19 mouse cellular contexts compared by ENCODE assay signal in the genomic region with DNA sequence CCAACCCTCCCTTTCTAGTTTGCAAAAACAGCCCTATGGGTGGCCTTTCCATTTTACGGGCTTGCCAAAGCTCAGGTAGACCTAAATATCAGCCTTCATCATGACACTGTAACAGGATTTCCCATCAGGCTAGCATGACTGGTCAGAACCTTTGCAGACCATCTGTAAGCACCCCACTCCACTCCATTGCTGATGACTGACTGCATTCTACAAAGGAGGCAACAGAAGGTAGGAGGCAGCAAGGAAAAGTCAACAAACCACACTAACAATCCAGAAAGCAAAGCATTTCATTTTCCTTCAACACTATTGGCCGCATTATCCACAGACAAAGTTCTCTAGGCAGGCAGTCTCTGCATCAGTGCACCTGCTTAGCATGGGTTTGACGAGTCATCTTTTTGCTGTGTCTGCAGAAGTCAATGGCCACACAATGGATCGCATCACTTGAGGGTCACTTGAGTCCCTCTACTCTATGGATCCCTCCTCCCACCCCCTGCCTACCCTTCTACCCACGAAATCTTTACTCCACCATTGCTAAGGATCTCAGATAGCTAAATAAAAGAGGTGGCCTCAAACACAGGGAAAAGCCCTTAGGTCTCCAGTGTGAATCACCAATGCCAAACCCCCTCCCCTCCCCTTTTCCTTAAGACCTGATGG.
DNase-seq lines count a peak whose midpoint lies in the region; ATAC-seq lines count a peak whose summit lies in the region.
"Had no signal": no experiment of that assay in that cellular context is flagged by ENCODE, and none has a peak within 500 bp of the region (broad histone marks: within the 10 kb centered on the region; RNA-seq: fewer than 3 reads in every experiment).

No protein-coding gene starts in this region.

- no peak overlapping the region for H3K4me2 ChIP-seq in hindbrain, embryonic 13.5 days
- H3K4me2 ChIP-seq in midbrain, embryonic 12.5 days (replicated peaks) = no peak overlapping the region
- H3K4me2 ChIP-seq: embryonic facial prominence, embryonic 13.5 days; forebrain, embryonic 12.5 days; heart, embryonic 11.5 days; liver, embryonic 11.5 days had no signal

- peak; percentile 43 for DNase-seq in embryo, embryonic 10.5 days (ENCODE audit: low spot score)
- DNase-seq in embryo, embryonic 11 days = peak; percentile 27
- no peak for DNase-seq in gastrocnemius, postnatal 36 days
- DNase-seq in kidney, postnatal 25 days = no peak
- DNase-seq: adrenal gland, adult 2 months; gastrocnemius, adult 2 months; liver, postnatal 0 days; right cerebral cortex, adult 18-20 months had no signal

- H3K4me3 ChIP-seq in hindbrain, embryonic 13.5 days = no peak overlapping the region
- H3K4me3 ChIP-seq in midbrain, embryonic 12.5 days = no peak overlapping the region
- H3K4me3 ChIP-seq: embryonic facial prominence, embryonic 13.5 days; erythroblast, embryonic 14.5 days; forebrain, embryonic 12.5 days; gastrocnemius, adult 2 months had no signal

- intact Hi-C loops in gastrocnemius, postnatal 36 days (cut with DNase I) = no loop called here

- H3K27ac ChIP-seq in hindbrain, embryonic 13.5 days = peak overlapping the region; percentile 69
- peak overlapping the region; percentile 54 for H3K27ac ChIP-seq in midbrain, embryonic 12.5 days (replicated peaks)
- H3K27ac ChIP-seq: embryonic facial prominence, embryonic 13.5 days; forebrain, embryonic 12.5 days; gastrocnemius, adult 2 months; macrophage had no signal

- no peaks in the 10 kb centered on the region for H3K27me3 ChIP-seq in hindbrain, embryonic 13.5 days
- no peaks in the 10 kb centered on the region for H3K27me3 ChIP-seq in midbrain, embryonic 12.5 days
- H3K27me3 ChIP-seq: embryonic facial prominence, embryonic 13.5 days; forebrain, embryonic 12.5 days had no signal

- peaks cover 33% of the 10 kb centered on the region for H3K4me1 ChIP-seq in hindbrain, embryonic 13.5 days (replicated peaks)
- peaks cover 10% of the 10 kb centered on the region; the same call in 1 of the 2 replicates for H3K4me1 ChIP-seq in midbrain, embryonic 12.5 days

- no peaks in the 10 kb centered on the region for H3K9me3 ChIP-seq in hindbrain, embryonic 13.5 days
- H3K9me3 ChIP-seq in midbrain, embryonic 12.5 days = no peaks in the 10 kb centered on the region
- H3K9me3 ChIP-seq: embryonic facial prominence, embryonic 13.5 days; forebrain, embryonic 12.5 days had no signal

- H3K9ac ChIP-seq in hindbrain, embryonic 13.5 days = no peak overlapping the region
- no peak overlapping the region for H3K9ac ChIP-seq in midbrain, embryonic 12.5 days (replicated peaks)
- H3K9ac ChIP-seq: embryonic facial prominence, embryonic 13.5 days; forebrain, embryonic 12.5 days; liver, postnatal 0 days had no signal

- ATAC-seq in hindbrain, embryonic 13.5 days (ENCODE audit: low FRiP score) = peak; percentile 83
- ATAC-seq in midbrain, embryonic 12.5 days (ENCODE audit: low FRiP score, low read depth) = peak; percentile 74
- no peak for ATAC-seq in frontal cortex, adult (ENCODE audit: low TSS enrichment)
- ATAC-seq: intestine, postnatal 0 days; liver, postnatal 0 days; lung, postnatal 0 days had no signal

- H3K36me3 ChIP-seq in hindbrain, embryonic 13.5 days = no peaks in the 10 kb centered on the region
- H3K36me3 ChIP-seq in midbrain, embryonic 12.5 days = no peaks in the 10 kb centered on the region
- H3K36me3 ChIP-seq: embryonic facial prominence, embryonic 13.5 days; forebrain, embryonic 12.5 days had no signal

- 39% methylated on average over 5 of the region's 5 CpGs for WGBS in hindbrain, embryonic 13.5 days
- 43% methylated on average over 5 of the region's 5 CpGs for WGBS in midbrain, embryonic 12.5 days

Comparison
In these comparisons a context has a peak if more than half of its experiments do, and no peak if none do; other contexts are left out.
1. DNase-seq: peak in embryo, embryonic 10.5 days (single experiment) and embryo, embryonic 11 days (single experiment); none in gastrocnemius, postnatal 36 days (0 of 2) and kidney, postnatal 25 days (0 of 2).